Mouse (Mus musculus) stomach, postnatal 0 days (tissue): ENCODE data around the gene Spata17.

Experiments used
- CTCF ChIP-seq: IDR thresholded peaks from 2 replicates; pipeline ENCODE4 v1.5.1; 2016; ENCODE audit warnings: antibody characterized with exemption, low read depth, mild to moderate bottlenecking, moderate library complexity
- EP300 ChIP-seq: optimal IDR thresholded peaks from 2 replicates; pipeline ENCODE3; 2016; ENCODE audit warnings: antibody characterized with exemption

GRCm38 (mm10) chr1:187035785-187036184, 179.5 kb downstream of the Spata17 start:
- TF ChIP-seq CTCF, result no peak
- no peak for TF ChIP-seq EP300
